Mouse (Mus musculus): Measurements from ENCODE around the gene Stpg3. TPM values are rescaled to one million over a fixed set of nuclear protein-coding genes. Genes with fewer than 3 reads are reported as not detected.

Stpg3 gene
- total and polyA plus RNA-seq, 3 experiments: 0.07 TPM; not detected in 2

GRCm38 (mm10) chr2:25230581-25230980 is 16.1 kb upstream of the Stpg3 start:
- H3K4me3 ChIP-seq (ENCODE audit: control insufficient read depth in 1 of 2, insufficient read depth in 1 of 2, low read depth in 2 of 2, low read length in 2 of 2): no peak overlapping the region
- H3K27ac ChIP-seq (ENCODE audit: control insufficient read depth, low read depth, low read length): no peak overlapping the region
- peaks cover 0 to 12% of the 10 kb centered on the region in 2 experiments; a peak in 2 of 4 replicates for H3K36me3 ChIP-seq (ENCODE audit: control insufficient read depth in 1 of 2, insufficient read depth in 2 of 2, low read length in 2 of 2)
- H3K79me2 ChIP-seq (ENCODE audit: control insufficient read depth, insufficient read depth, low read length, poor library complexity): no peaks in the 10 kb centered on the region; the same call in 1 of the 2 replicates
- H3K9ac ChIP-seq (ENCODE audit: control insufficient read depth, low read depth, low read length, poor library complexity, severe bottlenecking): no peak overlapping the region
- TF ChIP-seq NELFE (IDR thresholded peaks at IDR 0.05; ENCODE audit: low read depth, low read length) (no peak), TCF12 (IDR thresholded peaks at IDR 0.05; ENCODE audit: low read depth, low read length) (no peak), UBTF (IDR thresholded peaks at IDR 0.05; ENCODE audit: borderline replicate concordance, insufficient read depth, low read depth, low read length) (no peak), MXI1 (IDR thresholded peaks at IDR 0.05; ENCODE audit: low read depth, low read length) (no peak), ZC3H11A (IDR thresholded peaks at IDR 0.05; ENCODE audit: low read depth, low read length) (no peak), ELF1 (IDR thresholded peaks at IDR 0.05; ENCODE audit: low read depth, low read length) (no peak)
- no peak for DNase-seq (ENCODE audit: low read depth, low spot score)
- peaks cover 11 to 32% of the 10 kb centered on the region in 2 experiments for H3K4me1 ChIP-seq (ENCODE audit: control insufficient read depth in 1 of 2, insufficient read depth in 2 of 2, low read length in 2 of 2)
- no peaks in the 10 kb centered on the region for H3K27me3 ChIP-seq (ENCODE audit: control insufficient read depth in 1 of 2, insufficient read depth in 2 of 2, low read length in 2 of 2)
- no peaks in the 10 kb centered on the region for H3K9me3 ChIP-seq (replicated peaks; ENCODE audit: insufficient read depth, low read length)

DNA sequence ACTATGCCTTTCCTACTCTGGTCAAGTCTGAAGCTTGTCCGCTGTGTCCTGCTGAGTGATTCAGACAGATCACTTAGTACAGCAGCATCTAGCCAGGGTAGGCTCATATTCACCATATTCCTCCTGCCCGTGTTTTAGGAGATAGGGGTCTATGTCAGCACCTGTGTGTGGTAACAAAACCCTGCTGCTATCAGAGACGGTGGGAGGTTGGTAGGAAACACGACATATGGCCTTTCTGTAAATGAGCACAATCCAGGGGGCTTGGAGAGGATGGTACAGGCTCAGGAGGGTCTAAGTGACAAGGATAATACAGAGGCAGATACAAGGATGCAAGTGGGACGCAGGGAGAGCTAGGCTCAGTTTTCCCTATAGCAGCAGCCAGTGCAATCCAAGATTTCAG is 15.1 kb upstream of the Stpg3 start:
- no peak overlapping the region for H3K4me3 ChIP-seq (ENCODE audit: control insufficient read depth in 1 of 2, insufficient read depth in 1 of 2, low read depth in 2 of 2, low read length in 2 of 2)
- no peak overlapping the region for H3K9ac ChIP-seq (ENCODE audit: control insufficient read depth, low read depth, low read length, poor library complexity, severe bottlenecking)
- H3K36me3 ChIP-seq (ENCODE audit: control insufficient read depth in 1 of 2, insufficient read depth in 2 of 2, low read length in 2 of 2): peaks cover 0 to 14% of the 10 kb centered on the region in 2 experiments; a peak in 2 of 4 replicates
- no peaks in the 10 kb centered on the region for H3K9me3 ChIP-seq (replicated peaks; ENCODE audit: insufficient read depth, low read length)
- H3K4me1 ChIP-seq (ENCODE audit: control insufficient read depth in 1 of 2, insufficient read depth in 2 of 2, low read length in 2 of 2): peaks cover 12 to 35% of the 10 kb centered on the region in 2 experiments
- no peaks in the 10 kb centered on the region for H3K27me3 ChIP-seq (ENCODE audit: control insufficient read depth in 1 of 2, insufficient read depth in 2 of 2, low read length in 2 of 2)
- H3K79me2 ChIP-seq (ENCODE audit: control insufficient read depth, insufficient read depth, low read length, poor library complexity): peaks cover 4% of the 10 kb centered on the region; the same call in 1 of the 2 replicates
- TF ChIP-seq MAZ (IDR thresholded peaks at IDR 0.05; ENCODE audit: low read depth, low read length) (no peak), MAFK (IDR thresholded peaks at IDR 0.05; ENCODE audit: borderline replicate concordance, low read depth, low read length) (no peak), MAX (IDR thresholded peaks at IDR 0.05; ENCODE audit: low read length) (no peak), TAL1 (IDR thresholded peaks at IDR 0.05; ENCODE audit: low read length) (no peak), MXI1 (IDR thresholded peaks at IDR 0.05; ENCODE audit: low read depth, low read length) (no peak), RAD21 (IDR thresholded peaks at IDR 0.05; ENCODE audit: low read depth, low read length) (no peak)
- no peak for DNase-seq (ENCODE audit: low read depth, low spot score)
- no peak overlapping the region for H3K27ac ChIP-seq (ENCODE audit: control insufficient read depth, low read depth, low read length)

- DNase-seq (ENCODE audit: low read depth, low spot score): no peak
- Histone ChIP-seq H3K9me3 (replicated peaks; ENCODE audit: insufficient read depth, low read length) (no peaks in the 10 kb centered on the region), H3K27ac (ENCODE audit: control insufficient read depth, low read depth, low read length) (peak overlapping the region; percentile 12), H3K79me2 (ENCODE audit: control insufficient read depth, insufficient read depth, low read length, poor library complexity) (peaks cover 7% of the 10 kb centered on the region), H3K36me3 (ENCODE audit: control insufficient read depth in 1 of 2, insufficient read depth in 2 of 2, low read length in 2 of 2) (peaks cover 0 to 14% of the 10 kb centered on the region in 2 experiments; a peak in 2 of 4 replicates), H3K27me3 (ENCODE audit: control insufficient read depth in 1 of 2, insufficient read depth in 2 of 2, low read length in 2 of 2) (no peaks in the 10 kb centered on the region), H3K9ac (ENCODE audit: control insufficient read depth, low read depth, low read length, poor library complexity, severe bottlenecking) (peak overlapping the region; percentile 49), H3K4me3 (ENCODE audit: control insufficient read depth in 1 of 2, insufficient read depth in 1 of 2, low read depth in 2 of 2, low read length in 2 of 2) (peak overlapping the region; percentile 3 to 50; a peak in 3 of 4 replicates), H3K4me1 (ENCODE audit: control insufficient read depth in 1 of 2, insufficient read depth in 2 of 2, low read length in 2 of 2) (peaks cover 12 to 31% of the 10 kb centered on the region in 2 experiments; a peak in 3 of 4 replicates)
- no peak for TF ChIP-seq GATA1 (IDR thresholded peaks at IDR 0.05; ENCODE audit: low read depth, low read length)
Observed at GRCm38 (mm10) chr2:25228995-25229530, 14.6 kb upstream of the Stpg3 start.
